ENCODE assay signal across 15 mouse cellular contexts in genomic region chr3:52645156-52645555, GRCm38 (mm10).
DNase-seq lines count a peak whose midpoint lies in the region; ATAC-seq lines count a peak whose summit lies in the region.
"Had no signal": no experiment of that assay in that cellular context is flagged by ENCODE, and none has a peak within 500 bp of the region (broad histone marks: within the 10 kb centered on the region; RNA-seq: fewer than 3 reads in every experiment).

No protein-coding gene starts in this region.

- WGBS in forebrain, embryonic 15.5 days, result 43% methylated on average over 12 of the region's 12 CpGs
- WGBS in forebrain, embryonic 12.5 days, result 46% methylated on average over 12 of the region's 12 CpGs
- 51% methylated on average over 12 of the region's 12 CpGs for WGBS in hindbrain, embryonic 11.5 days
- WGBS in neural tube, embryonic 14.5 days, result 38% methylated on average over 12 of the region's 12 CpGs

- no peaks in the 10 kb centered on the region for H3K27me3 ChIP-seq in forebrain, embryonic 15.5 days
- H3K27me3 ChIP-seq in forebrain, embryonic 12.5 days, result 0 out of 2 replicates have a peak, but pooled peaks cover 5% of the 10 kb centered on the region
- H3K27me3 ChIP-seq in hindbrain, embryonic 11.5 days (ENCODE audit: control insufficient read depth, insufficient read depth, low read length), result no peaks in the 10 kb centered on the region
- H3K27me3 ChIP-seq in neural tube, embryonic 14.5 days (ENCODE audit: control insufficient read depth, insufficient read depth, low read length), result no peaks in the 10 kb centered on the region

- no peaks in the 10 kb centered on the region for H3K36me3 ChIP-seq in forebrain, embryonic 15.5 days
- H3K36me3 ChIP-seq in forebrain, embryonic 12.5 days (replicated peaks), result no peaks in the 10 kb centered on the region
- H3K36me3 ChIP-seq in hindbrain, embryonic 11.5 days (ENCODE audit: control insufficient read depth, insufficient read depth, low read length), result no peaks in the 10 kb centered on the region
- H3K36me3 ChIP-seq in neural tube, embryonic 14.5 days (ENCODE audit: control insufficient read depth, insufficient read depth, low read length), result no peaks in the 10 kb centered on the region
- H3K36me3 ChIP-seq: G1E; limb, embryonic 15.5 days had no signal

- no peak overlapping the region for H3K4me2 ChIP-seq in forebrain, embryonic 15.5 days (replicated peaks)
- H3K4me2 ChIP-seq in forebrain, embryonic 12.5 days, result no peak overlapping the region
- H3K4me2 ChIP-seq in hindbrain, embryonic 11.5 days (replicated peaks; ENCODE audit: low read depth, low read length), result no peak overlapping the region
- no peak overlapping the region for H3K4me2 ChIP-seq in neural tube, embryonic 14.5 days (ENCODE audit: low read depth, low read length)
- H3K4me2 ChIP-seq: limb, embryonic 15.5 days had no signal

- DNase-seq in retina, postnatal 1 day, result peak; percentile 30
- DNase-seq in retina, embryonic 14.5 days (ENCODE audit: low spot score), result no peak
- DNase-seq in hindbrain, embryonic 11.5 days (ENCODE audit: low spot score), result no peak
- no peak for DNase-seq in left cerebral cortex, adult 8-10 months (ENCODE audit: low spot score in 2 of 2)
- DNase-seq in left cerebral cortex, postnatal 10 days (ENCODE audit: extremely low spot score in 1 of 2, low spot score in 2 of 2), result no peak
- DNase-seq: cerebellum, adult 9-10 months; heart, postnatal 36 days; kidney, adult 2 months; lung, adult 2 months had no signal

- H3K9me3 ChIP-seq in forebrain, embryonic 15.5 days, result no peaks in the 10 kb centered on the region
- H3K9me3 ChIP-seq in forebrain, embryonic 12.5 days, result no peaks in the 10 kb centered on the region
- H3K9me3 ChIP-seq in hindbrain, embryonic 11.5 days (ENCODE audit: control insufficient read depth, low read length), result no peaks in the 10 kb centered on the region
- H3K9me3 ChIP-seq in neural tube, embryonic 14.5 days (ENCODE audit: control insufficient read depth, low read length), result no peaks in the 10 kb centered on the region
- H3K9me3 ChIP-seq: limb, embryonic 15.5 days had no signal

- H3K4me1 ChIP-seq in forebrain, embryonic 15.5 days, result peaks cover 25% of the 10 kb centered on the region
- peaks cover 31% of the 10 kb centered on the region for H3K4me1 ChIP-seq in forebrain, embryonic 12.5 days
- H3K4me1 ChIP-seq in hindbrain, embryonic 11.5 days (replicated peaks; ENCODE audit: control insufficient read depth, insufficient read depth, low read length), result peaks cover 10% of the 10 kb centered on the region; the same call in 1 of the 2 replicates
- H3K4me1 ChIP-seq in neural tube, embryonic 14.5 days (ENCODE audit: control insufficient read depth, insufficient read depth, low read length), result no peaks in the 10 kb centered on the region; the same call in 1 of the 2 replicates

- ATAC-seq in forebrain, embryonic 15.5 days (replicated peaks), result no peak
- no peak for ATAC-seq in forebrain, embryonic 12.5 days (ENCODE audit: low FRiP score)
- ATAC-seq in hindbrain, embryonic 11.5 days (ENCODE audit: low FRiP score), result peak; percentile 25; the same call in 1 of the 2 replicates
- ATAC-seq in neural tube, embryonic 14.5 days (ENCODE audit: low read depth), result peak; percentile 18; the same call in 1 of the 2 replicates

- no peak overlapping the region for H3K9ac ChIP-seq in forebrain, embryonic 15.5 days (replicated peaks)
- H3K9ac ChIP-seq in forebrain, embryonic 12.5 days, result no peak overlapping the region
- 0 out of 2 replicates have a peak overlapping the region, but pooled peaks have one; percentile 3 for H3K9ac ChIP-seq in hindbrain, embryonic 11.5 days (ENCODE audit: low read depth, low read length)
- no peak overlapping the region for H3K9ac ChIP-seq in neural tube, embryonic 14.5 days (replicated peaks; ENCODE audit: low read depth, low read length)
- H3K9ac ChIP-seq: limb, embryonic 15.5 days had no signal

- intact Hi-C loops in left cerebral cortex, postnatal 10 days (cut with DNase I), result no loop called here

- 0 out of 2 replicates have a peak overlapping the region, but pooled peaks have one; percentile 69 for H3K27ac ChIP-seq in forebrain, embryonic 15.5 days (replicated peaks)
- no peak overlapping the region for H3K27ac ChIP-seq in forebrain, embryonic 12.5 days
- H3K27ac ChIP-seq in hindbrain, embryonic 11.5 days (ENCODE audit: low read depth, low read length), result peak overlapping the region; percentile 87; the same call in 1 of the 2 replicates
- no peak overlapping the region for H3K27ac ChIP-seq in neural tube, embryonic 14.5 days (ENCODE audit: low read depth, low read length)
- H3K27ac ChIP-seq: limb, embryonic 15.5 days had no signal

- no peak overlapping the region for H3K4me3 ChIP-seq in forebrain, embryonic 15.5 days
- H3K4me3 ChIP-seq in forebrain, embryonic 12.5 days (replicated peaks), result no peak overlapping the region
- no peak overlapping the region for H3K4me3 ChIP-seq in hindbrain, embryonic 11.5 days (ENCODE audit: low read depth, low read length)
- no peak overlapping the region for H3K4me3 ChIP-seq in neural tube, embryonic 14.5 days (ENCODE audit: low read depth, low read length)
- H3K4me3 ChIP-seq: limb, embryonic 15.5 days; myocyte had no signal

Comparison
In these comparisons a context has a peak if more than half of its experiments do, and no peak if none do; other contexts are left out.
1. H3K27ac ChIP-seq: peak in forebrain, embryonic 15.5 days (single experiment) and hindbrain, embryonic 11.5 days (single experiment); none in forebrain, embryonic 12.5 days (single experiment) and neural tube, embryonic 14.5 days (single experiment).
2. ATAC-seq: peak in hindbrain, embryonic 11.5 days (single experiment) and neural tube, embryonic 14.5 days (single experiment); none in forebrain, embryonic 15.5 days (single experiment) and forebrain, embryonic 12.5 days (single experiment).